Mouse (Mus musculus) intestine, embryonic 15.5 days (tissue): ENCODE results near the gene Gid8. TPM values are rescaled to one million over a fixed set of nuclear protein-coding genes. Genes with fewer than 3 reads are reported as not detected.
"Not testable (repeated sequence)": the region's sequence is repeated elsewhere in the genome, so short reads cannot be mapped to it uniquely, and the experiment has no call there.

Source experiments
- ATAC-seq: fragments of 200-750 bp; cut with Nextera tagmentation; 2 replicates; pipeline ENCODE4 v1.8.0; 2017; ENCODE audit warnings: moderate TSS enrichment, moderate library complexity
- H3K27ac ChIP-seq: fragments of 300-500 bp; sonication (generic); 2 replicates; pipeline ENCODE4 v1.5.1; 2015; ENCODE audit warnings: mild to moderate bottlenecking, inconsistent platforms
- H3K27me3 ChIP-seq: fragments of 300-500 bp; sonication (generic); replicated peaks from 2 replicates; pipeline ENCODE4 v1.6.1; 2015; ENCODE audit warnings: inconsistent platforms
- H3K36me3 ChIP-seq: fragments of 300-500 bp; sonication (generic); 2 replicates; pipeline ENCODE4 v1.6.1; 2015; ENCODE audit warnings: inconsistent platforms
- H3K4me1 ChIP-seq: fragments of 300-500 bp; sonication (generic); replicated peaks from 2 replicates; pipeline ENCODE4 v1.6.1; 2015; ENCODE audit warnings: inconsistent platforms
- H3K4me2 ChIP-seq: fragments of 300-500 bp; sonication (generic); replicated peaks from 2 replicates; pipeline ENCODE4 v1.6.1; 2015; ENCODE audit warnings: mild to moderate bottlenecking, inconsistent platforms
- H3K4me3 ChIP-seq: fragments of 300-500 bp; sonication (generic); replicated peaks from 2 replicates; pipeline ENCODE4 v1.5.1; 2015; ENCODE audit warnings: inconsistent platforms
- H3K9ac ChIP-seq: fragments of 300-500 bp; sonication (generic); 2 replicates; pipeline ENCODE4 v1.6.1; 2015; ENCODE audit warnings: inconsistent platforms
- H3K9me3 ChIP-seq: fragments of 300-500 bp; sonication (generic); 2 replicates; pipeline ENCODE4 v1.6.1; 2016; ENCODE audit warnings: inconsistent platforms
- WGBS: fragments of 180-500 bp; shearing (Covaris S2); methylation state at CpG from one replicate; pipeline ENCODE4 v1.1.7; 2015; 5-methylcytosine and 5-hydroxymethylcytosine counted together
- polyA plus RNA-seq: library from polyadenylated mRNA; unstranded; fragments of >200 nt; fragmentation: Nextera tagmentation; extraction: Ambion mirVana; gene quantifications from 2 replicates; pipeline ENCODE4 v1.2.1, GENCODE M21; 2015

The Gid8 gene
- polyA plus RNA-seq, 1 experiment from 2014 or later, result 55.1 TPM

- 84% methylated on average over 5 of the region's 5 CpGs for WGBS
- not testable (repeated sequence) for ATAC-seq
Observed at GRCm38 (mm10) chr2:180722748-180723147, 12.8 kb downstream of the Gid8 start.

GRCm38 (mm10) chr2:180723865-180724264 is 13.9 kb downstream of the Gid8 start:
- no peak overlapping the region for H3K9ac ChIP-seq
- 70% methylated on average over 2 of the region's 2 CpGs for WGBS
- H3K36me3 ChIP-seq, result peaks cover 21% of the 10 kb centered on the region
- no peaks in the 10 kb centered on the region for H3K9me3 ChIP-seq
- no peak for ATAC-seq
- no peak overlapping the region for H3K27ac ChIP-seq
- no peaks in the 10 kb centered on the region for H3K27me3 ChIP-seq
- peaks cover 11% of the 10 kb centered on the region; the same call in 1 of the 2 replicates for H3K4me1 ChIP-seq
- H3K4me2 ChIP-seq, result no peak overlapping the region
- H3K4me3 ChIP-seq, result no peak overlapping the region

More at GRCm38 (mm10) chr2:180722748-180723147, 12.8 kb downstream of the Gid8 start:
- Histone ChIP-seq H3K36me3 (peaks cover 24% of the 10 kb centered on the region), H3K4me1 (peaks cover 11% of the 10 kb centered on the region; the same call in 1 of the 2 replicates)
- H3K4me2 ChIP-seq, H3K9me3 ChIP-seq, H3K9ac ChIP-seq, H3K4me3 ChIP-seq, H3K27ac ChIP-seq, H3K27me3 ChIP-seq: not testable (repeated sequence)

GRCm38 (mm10) chr2:180724585-180725413 is 14.9 kb downstream of the Gid8 start, which contains the start of gene Slc17a9:
Gene Slc17a9, plus strand, starts transcription at chr2:180725263.
- Histone ChIP-seq H3K27ac (0 out of 2 replicates have a peak within 1 kb of the TSS, but pooled peaks have one; percentile 48), H3K4me2 (peak within 1 kb of the TSS; percentile 62), H3K36me3 (peaks cover 17% of the 10 kb centered on the region), H3K9me3 (no peaks in the 10 kb centered on the region), H3K4me3 (peak within 1 kb of the TSS; percentile 26), H3K27me3 (no peaks in the 10 kb centered on the region), H3K4me1 (peaks cover 11% of the 10 kb centered on the region; the same call in 1 of the 2 replicates), H3K9ac (peak within 1 kb of the TSS; percentile 36)
- 6% methylated on average over 18 of the region's 18 CpGs for WGBS
- ATAC-seq, result peak; percentile 91

- H3K9me3 ChIP-seq, result no peaks in the 10 kb centered on the region
- no peaks in the 10 kb centered on the region for H3K27me3 ChIP-seq
- H3K27ac ChIP-seq, result no peak overlapping the region
- H3K4me3 ChIP-seq, result peak overlapping the region; percentile 26
- 7% methylated on average over 6 of the region's 6 CpGs for WGBS
- peak overlapping the region; percentile 62 for H3K4me2 ChIP-seq
- peak overlapping the region; percentile 36; the same call in 1 of the 2 replicates for H3K9ac ChIP-seq
- H3K36me3 ChIP-seq, result peaks cover 15% of the 10 kb centered on the region
- peaks cover 11% of the 10 kb centered on the region; the same call in 1 of the 2 replicates for H3K4me1 ChIP-seq
- peak; percentile 29 for ATAC-seq
Observed at GRCm38 (mm10) chr2:180725414-180725778, 15.5 kb downstream of the Gid8 start.

- H3K4me2 ChIP-seq, result peak overlapping the region; percentile 62
- no peak overlapping the region for H3K27ac ChIP-seq
- WGBS, result 18% methylated on average over 8 of the region's 8 CpGs
- ATAC-seq, result no peak
- H3K4me1 ChIP-seq, result peaks cover 11% of the 10 kb centered on the region; the same call in 1 of the 2 replicates
- no peaks in the 10 kb centered on the region for H3K9me3 ChIP-seq
- peak overlapping the region; percentile 26; the same call in 1 of the 2 replicates for H3K4me3 ChIP-seq
- no peaks in the 10 kb centered on the region for H3K27me3 ChIP-seq
- no peak overlapping the region for H3K9ac ChIP-seq
- peaks cover 11% of the 10 kb centered on the region for H3K36me3 ChIP-seq
Observed at GRCm38 (mm10) chr2:180725856-180726629, 16.1 kb downstream of the Gid8 start.

GRCm38 (mm10) chr2:180726658-180727442 is 16.9 kb downstream of the Gid8 start:
- Histone ChIP-seq H3K36me3 (peaks cover 5% of the 10 kb centered on the region), H3K9ac (no peak overlapping the region), H3K27me3 (no peaks in the 10 kb centered on the region), H3K4me3 (no peak overlapping the region), H3K9me3 (no peaks in the 10 kb centered on the region), H3K4me2 (no peak overlapping the region), H3K27ac (0 out of 2 replicates have a peak overlapping the region, but pooled peaks have one; percentile 36), H3K4me1 (peaks cover 11% of the 10 kb centered on the region; the same call in 1 of the 2 replicates)
- 50% methylated on average over 6 of the region's 6 CpGs for WGBS
- no peak for ATAC-seq

GRCm38 (mm10) chr2:180727613-180728021 is 17.7 kb downstream of the Gid8 start:
- no peaks in the 10 kb centered on the region for H3K9me3 ChIP-seq
- H3K4me3 ChIP-seq, result no peak overlapping the region
- ATAC-seq, result no peak
- no peak overlapping the region for H3K4me2 ChIP-seq
- H3K27ac ChIP-seq, result no peak overlapping the region
- H3K4me1 ChIP-seq, result peaks cover 11% of the 10 kb centered on the region; the same call in 1 of the 2 replicates
- 55% methylated on average over 4 of the region's 4 CpGs for WGBS
- no peaks in the 10 kb centered on the region for H3K36me3 ChIP-seq
- no peak overlapping the region for H3K9ac ChIP-seq
- H3K27me3 ChIP-seq, result no peaks in the 10 kb centered on the region

GRCm38 (mm10) chr2:180731036-180731435 is 21.1 kb downstream of the Gid8 start:
- 62% methylated on average over 3 of the region's 3 CpGs for WGBS
- Histone ChIP-seq H3K27me3 (no peaks in the 10 kb centered on the region), H3K4me2 (no peak overlapping the region), H3K9me3 (no peaks in the 10 kb centered on the region), H3K4me1 (no peaks in the 10 kb centered on the region), H3K27ac (no peak overlapping the region), H3K36me3 (no peaks in the 10 kb centered on the region), H3K4me3 (no peak overlapping the region), H3K9ac (no peak overlapping the region)
- no peak for ATAC-seq

- H3K9ac ChIP-seq, result no peak overlapping the region
- H3K27me3 ChIP-seq, result no peaks in the 10 kb centered on the region
- no peak overlapping the region for H3K4me3 ChIP-seq
- no peaks in the 10 kb centered on the region for H3K9me3 ChIP-seq
- H3K4me1 ChIP-seq, result no peaks in the 10 kb centered on the region
- H3K36me3 ChIP-seq, result no peaks in the 10 kb centered on the region
- no peak overlapping the region for H3K4me2 ChIP-seq
- no peak overlapping the region for H3K27ac ChIP-seq
- ATAC-seq, result 0 out of 2 replicates have a peak, but pooled peaks have one; percentile 32
- WGBS, result 63% methylated on average over 6 of the region's 6 CpGs
Observed at GRCm38 (mm10) chr2:180731984-180732383, 22.1 kb downstream of the Gid8 start.

- H3K27me3 ChIP-seq, result no peaks in the 10 kb centered on the region
- no peak overlapping the region for H3K4me2 ChIP-seq
Observed at GRCm38 (mm10) chr2:180735232-180735631, 25.3 kb downstream of the Gid8 start.

GRCm38 (mm10) chr2:180737984-180738383 is 28.1 kb downstream of the Gid8 start:
- no peak overlapping the region for H3K27ac ChIP-seq
- 78% methylated on average over 2 of the region's 2 CpGs for WGBS

More at GRCm38 (mm10) chr2:180735232-180735631, 25.3 kb downstream of the Gid8 start:
- no peaks in the 10 kb centered on the region for H3K36me3 ChIP-seq
- no peaks in the 10 kb centered on the region for H3K4me1 ChIP-seq
- no peak overlapping the region for H3K9ac ChIP-seq
- H3K9me3 ChIP-seq, result no peaks in the 10 kb centered on the region
- WGBS, result 83% methylated on average over 7 of the region's 7 CpGs
- H3K27ac ChIP-seq, result no peak overlapping the region
- no peak overlapping the region for H3K4me3 ChIP-seq
- ATAC-seq, result no peak

More at GRCm38 (mm10) chr2:180737984-180738383, 28.1 kb downstream of the Gid8 start:
- no peaks in the 10 kb centered on the region for H3K27me3 ChIP-seq
- H3K9me3 ChIP-seq, result no peaks in the 10 kb centered on the region
- H3K4me3 ChIP-seq, result no peak overlapping the region
- no peak overlapping the region for H3K9ac ChIP-seq
- no peaks in the 10 kb centered on the region for H3K4me1 ChIP-seq
- H3K4me2 ChIP-seq, result no peak overlapping the region
- H3K36me3 ChIP-seq, result no peaks in the 10 kb centered on the region
- ATAC-seq, result no peak
